Mouse (Mus musculus): ENCODE results near the gene Platr17.
"Not testable (repeated sequence)": the region's sequence is repeated elsewhere in the genome, so short reads cannot be mapped to it uniquely, and the experiment has no call there.

The Platr17 gene

GRCm38 (mm10) chr17:33902491-33902890 lies 2.4 kb upstream of the Platr17 start:
- no peak for DNase-seq (ENCODE audit: inconsistent ontology term)

GRCm38 (mm10) chr17:33903911-33904651 lies 854 bp upstream of the Platr17 start:
- DNase-seq (ENCODE audit: inconsistent ontology term), result not testable (repeated sequence)

GRCm38 (mm10) chr17:33908331-33909076 lies 3.6 kb downstream of the Platr17 start:
- no peak for DNase-seq (ENCODE audit: inconsistent ontology term)

DNA sequence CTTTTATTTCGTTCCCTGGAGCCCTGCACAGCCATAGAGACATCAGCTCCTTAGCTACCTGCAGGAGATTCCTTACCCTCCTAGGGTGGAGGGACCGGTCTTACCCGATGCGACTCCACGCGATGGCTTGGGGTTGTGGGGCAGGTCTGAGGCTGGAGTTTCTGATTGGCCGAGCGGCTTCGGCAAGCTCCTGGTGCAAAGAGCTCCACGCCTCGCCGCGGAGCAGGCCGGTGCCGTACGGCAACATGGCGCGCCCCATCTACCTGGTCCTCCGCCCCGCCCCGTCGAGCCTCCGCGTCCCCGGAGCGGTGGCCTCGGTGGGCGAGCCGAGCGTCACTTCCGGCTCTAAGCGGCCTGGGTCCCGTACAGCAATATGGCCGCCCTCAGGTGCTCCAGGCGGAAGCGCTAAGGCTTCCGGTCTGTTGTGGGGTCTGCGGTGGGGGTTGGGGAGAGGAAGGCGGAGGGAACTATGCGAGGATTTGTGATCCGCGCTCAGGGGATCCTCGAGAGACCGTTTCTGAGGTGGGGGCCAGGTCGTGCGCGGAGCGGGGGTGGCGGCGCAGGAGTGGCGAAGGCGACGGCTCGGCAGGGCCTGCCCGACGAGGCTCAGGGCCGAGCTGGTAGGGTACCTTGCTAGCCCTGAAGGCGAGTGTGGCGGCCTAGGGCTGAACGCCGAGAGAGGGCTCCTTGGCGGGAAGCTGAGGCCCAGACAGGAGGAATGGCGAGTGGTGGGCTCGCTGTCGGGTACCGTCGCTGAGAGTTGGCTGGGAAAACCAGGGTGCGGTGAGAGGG lies 4.3 kb downstream of the Platr17 start, which contains the start of gene Daxx:
TSS of gene Daxx (plus strand) at position 338 of the 792 bp plus-strand sequence.
- DNase-seq (ENCODE audit: inconsistent ontology term), result peak; percentile 99

DNA sequence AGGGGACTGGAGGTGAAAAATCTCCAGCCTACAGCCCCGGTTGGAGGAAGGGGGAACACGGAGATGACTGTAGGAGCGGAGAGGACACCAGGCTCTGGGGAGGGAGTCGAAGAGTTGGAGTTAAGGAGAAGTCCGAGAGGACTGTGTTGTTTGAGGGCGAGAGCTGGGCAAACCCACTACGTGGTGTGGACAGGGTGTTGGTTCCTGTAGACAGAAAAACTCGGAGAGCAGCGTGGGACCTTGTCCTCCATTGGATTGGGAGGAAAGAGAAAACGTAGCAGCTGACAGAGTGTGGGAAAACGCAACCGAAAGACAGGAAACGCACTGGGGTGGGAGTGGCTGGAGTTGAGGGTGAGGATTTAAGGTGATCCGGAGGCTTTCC lies 4.9 kb downstream of the Platr17 start:
- peak; percentile 69 for DNase-seq (ENCODE audit: inconsistent ontology term)

GRCm38 (mm10) chr17:33910346-33911051 lies 5.6 kb downstream of the Platr17 start:
- no peak for DNase-seq (ENCODE audit: inconsistent ontology term)

DNA sequence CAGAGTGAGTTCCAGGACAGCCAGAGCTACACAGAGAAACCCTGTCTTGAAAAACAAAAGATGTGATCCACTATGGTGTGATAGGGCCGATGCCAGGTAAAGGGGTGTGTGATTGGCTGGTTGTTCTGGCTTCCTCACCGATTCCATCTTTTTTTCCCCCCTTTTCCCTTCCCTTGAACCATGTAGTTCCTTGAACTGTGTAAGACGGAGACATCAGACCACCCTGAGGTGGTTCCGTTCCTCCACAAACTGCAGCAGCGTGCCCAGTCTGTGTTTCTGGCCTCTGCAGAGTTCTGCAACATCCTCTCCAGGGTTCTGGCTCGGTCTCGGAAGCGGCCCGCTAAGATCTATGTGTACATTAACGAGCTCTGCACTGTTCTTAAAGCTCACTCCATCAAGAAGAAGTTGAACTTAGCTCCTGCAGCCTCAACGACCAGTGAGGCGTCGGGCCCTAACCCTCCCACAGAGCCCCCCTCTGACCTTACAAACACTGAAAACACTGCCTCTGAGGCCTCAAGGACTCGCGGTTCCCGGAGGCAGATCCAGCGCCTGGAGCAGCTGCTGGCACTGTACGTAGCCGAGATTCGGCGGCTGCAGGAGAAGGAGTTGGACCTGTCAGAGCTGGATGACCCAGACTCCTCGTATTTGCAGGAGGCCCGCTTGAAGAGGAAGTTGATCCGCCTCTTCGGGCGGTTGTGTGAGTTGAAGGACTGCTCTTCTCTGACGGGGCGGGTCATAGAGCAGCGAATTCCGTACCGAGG lies 6.3 kb downstream of the Platr17 start:
- no peak for DNase-seq (ENCODE audit: inconsistent ontology term)

- no peak for DNase-seq (ENCODE audit: inconsistent ontology term)
Measured at GRCm38 (mm10) chr17:33911813-33912414, 7.0 kb downstream of the Platr17 start.

DNA sequence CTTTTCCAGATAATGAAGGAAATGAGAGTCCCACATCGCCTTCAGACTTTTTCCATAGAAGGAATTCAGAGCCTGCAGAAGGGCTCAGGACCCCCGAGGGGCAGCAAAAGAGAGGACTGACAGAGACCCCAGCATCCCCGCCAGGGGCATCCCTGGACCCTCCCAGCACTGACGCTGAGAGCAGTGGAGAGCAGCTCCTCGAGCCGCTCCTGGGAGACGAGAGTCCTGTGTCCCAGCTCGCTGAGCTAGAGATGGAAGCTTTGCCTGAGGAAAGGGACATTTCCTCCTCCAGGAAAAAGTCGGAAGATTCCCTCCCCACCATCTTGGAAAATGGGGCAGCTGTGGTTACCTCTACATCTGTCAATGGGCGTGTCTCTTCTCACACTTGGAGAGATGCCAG lies 8.3 kb downstream of the Platr17 start:
- no peak for DNase-seq (ENCODE audit: inconsistent ontology term)

- DNase-seq (ENCODE audit: inconsistent ontology term), result no peak
Measured at GRCm38 (mm10) chr17:33913905-33914304, 9.0 kb downstream of the Platr17 start.

DNA sequence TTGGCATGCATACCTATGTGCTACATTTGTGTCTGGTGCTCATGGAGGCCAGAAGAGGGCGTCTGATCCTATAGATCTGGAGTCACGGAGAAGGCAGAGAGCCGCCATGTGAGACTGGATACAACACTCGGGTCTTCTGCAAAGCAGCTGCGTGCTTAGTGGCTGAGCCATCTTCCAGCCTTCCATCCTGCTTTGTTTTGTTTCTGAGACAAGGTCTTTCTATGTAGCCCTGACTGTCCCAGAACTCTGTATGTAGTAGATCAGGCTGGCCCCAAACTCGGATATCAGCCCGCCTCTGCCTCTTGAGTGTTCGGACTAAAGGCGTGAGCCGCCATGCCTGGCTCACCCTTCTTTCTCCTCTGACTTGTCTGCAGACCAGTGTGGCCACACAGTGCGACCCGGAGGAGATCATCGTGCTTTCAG lies 10.0 kb downstream of the Platr17 start:
- DNase-seq (ENCODE audit: inconsistent ontology term), result no peak

DNA sequence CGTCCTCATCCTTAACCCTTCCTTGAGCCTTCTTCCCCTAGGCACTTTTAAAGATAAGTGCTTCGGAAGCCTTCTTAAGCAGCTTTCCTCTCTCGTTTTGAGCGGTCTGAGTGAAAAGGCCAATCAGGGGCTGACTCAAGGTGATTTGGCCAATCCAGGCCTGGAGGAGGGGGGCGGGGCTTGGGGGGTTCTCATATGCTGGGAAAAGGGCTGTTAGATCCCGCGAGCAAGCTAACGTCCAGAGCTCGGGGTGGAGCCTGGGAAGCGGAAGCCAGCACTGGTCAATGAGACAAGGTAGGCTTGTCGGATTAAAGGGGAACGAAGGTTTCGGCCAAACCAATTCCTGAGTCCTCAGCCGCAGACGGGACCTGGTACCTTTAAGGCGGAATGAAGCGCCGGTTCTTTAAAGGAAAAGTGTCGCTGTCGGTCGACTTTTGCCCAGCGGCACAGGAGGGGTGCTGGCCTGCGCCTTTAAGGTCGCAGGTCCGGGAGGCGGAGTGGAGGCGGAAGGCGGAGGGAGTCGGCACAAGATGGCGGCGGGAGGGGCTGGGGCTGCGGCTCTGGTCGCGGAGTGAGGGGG lies 10.8 kb downstream of the Platr17 start, which contains the start of the genes Tapbp and Zbtb22:
TSS of gene Tapbp (plus strand) at position 229 of the 580 bp plus-strand sequence.
TSS of gene Zbtb22 (plus strand) at position 234 of the 580 bp plus-strand sequence.
- peak; percentile 100 for DNase-seq (ENCODE audit: inconsistent ontology term)

- no peak for DNase-seq (ENCODE audit: inconsistent ontology term)
Measured at GRCm38 (mm10) chr17:33916294-33916693, 11.4 kb downstream of the Platr17 start.

DNA sequence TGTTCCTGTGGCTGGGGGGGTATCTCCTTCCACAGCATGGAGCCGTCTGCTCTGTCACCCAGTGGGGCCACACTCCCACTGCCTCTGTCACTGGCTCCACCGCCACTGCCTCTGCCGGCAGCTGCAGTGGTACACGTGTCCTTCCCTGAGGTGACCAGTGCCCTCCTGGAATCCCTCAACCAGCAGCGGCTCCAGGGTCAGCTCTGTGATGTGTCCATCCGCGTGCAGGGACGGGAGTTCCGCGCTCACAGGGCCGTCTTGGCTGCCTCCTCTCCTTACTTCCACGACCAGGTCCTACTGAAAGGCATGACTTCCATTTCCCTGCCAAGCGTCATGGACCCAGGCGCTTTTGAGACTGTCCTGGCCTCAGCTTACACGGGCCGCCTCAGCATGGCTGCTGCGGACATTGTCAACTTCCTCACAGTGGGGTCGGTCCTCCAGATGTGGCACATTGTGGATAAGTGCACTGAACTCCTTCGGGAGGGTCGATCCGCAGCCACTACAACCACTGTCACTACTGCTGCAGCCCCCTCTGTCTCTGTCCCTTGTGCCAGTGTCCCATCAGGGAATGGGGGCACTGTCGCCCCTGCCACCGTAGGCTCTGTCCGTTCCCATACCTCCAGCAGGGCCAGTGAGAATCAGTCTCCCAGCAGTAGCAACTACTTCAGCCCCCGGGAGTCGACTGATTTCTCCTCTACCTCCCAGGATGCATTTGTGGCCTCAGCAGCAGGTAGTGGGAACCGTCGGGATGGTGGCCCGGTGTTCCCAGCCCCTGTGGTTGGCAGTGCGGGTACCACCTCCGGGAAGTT lies 12.1 kb downstream of the Platr17 start:
- DNase-seq (ENCODE audit: inconsistent ontology term), result no peak

DNA sequence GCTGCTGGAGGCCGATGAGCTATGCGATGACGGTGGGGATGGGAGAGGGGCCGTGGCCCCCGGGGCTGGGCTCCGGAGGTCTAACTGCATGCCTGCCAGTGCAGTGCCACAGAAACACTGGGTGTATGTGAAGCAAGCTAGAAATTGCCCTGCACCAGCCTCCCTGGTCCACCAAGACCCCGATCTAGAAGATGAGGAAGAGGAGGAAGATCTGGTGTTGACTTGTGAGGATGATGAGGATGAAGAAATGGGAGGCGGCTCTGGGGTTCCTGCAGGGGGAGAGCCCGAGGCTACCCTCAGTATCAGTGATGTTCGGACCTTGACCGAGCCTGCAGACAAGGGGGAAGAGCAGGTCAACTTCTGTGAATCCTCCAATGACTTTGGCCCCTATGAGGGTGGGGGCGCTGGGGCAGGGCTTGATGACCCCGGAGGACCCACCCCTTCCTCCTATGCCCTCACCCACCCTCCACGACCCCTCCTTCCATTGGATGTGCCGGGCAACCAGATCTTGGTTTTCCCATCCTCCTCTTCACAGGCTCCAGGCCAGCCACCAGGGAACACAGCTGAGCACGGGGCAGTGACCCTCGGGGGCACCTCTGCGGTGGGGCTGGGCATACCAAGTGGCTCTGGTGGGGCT lies 12.8 kb downstream of the Platr17 start:
- no peak for DNase-seq (ENCODE audit: inconsistent ontology term)

DNA sequence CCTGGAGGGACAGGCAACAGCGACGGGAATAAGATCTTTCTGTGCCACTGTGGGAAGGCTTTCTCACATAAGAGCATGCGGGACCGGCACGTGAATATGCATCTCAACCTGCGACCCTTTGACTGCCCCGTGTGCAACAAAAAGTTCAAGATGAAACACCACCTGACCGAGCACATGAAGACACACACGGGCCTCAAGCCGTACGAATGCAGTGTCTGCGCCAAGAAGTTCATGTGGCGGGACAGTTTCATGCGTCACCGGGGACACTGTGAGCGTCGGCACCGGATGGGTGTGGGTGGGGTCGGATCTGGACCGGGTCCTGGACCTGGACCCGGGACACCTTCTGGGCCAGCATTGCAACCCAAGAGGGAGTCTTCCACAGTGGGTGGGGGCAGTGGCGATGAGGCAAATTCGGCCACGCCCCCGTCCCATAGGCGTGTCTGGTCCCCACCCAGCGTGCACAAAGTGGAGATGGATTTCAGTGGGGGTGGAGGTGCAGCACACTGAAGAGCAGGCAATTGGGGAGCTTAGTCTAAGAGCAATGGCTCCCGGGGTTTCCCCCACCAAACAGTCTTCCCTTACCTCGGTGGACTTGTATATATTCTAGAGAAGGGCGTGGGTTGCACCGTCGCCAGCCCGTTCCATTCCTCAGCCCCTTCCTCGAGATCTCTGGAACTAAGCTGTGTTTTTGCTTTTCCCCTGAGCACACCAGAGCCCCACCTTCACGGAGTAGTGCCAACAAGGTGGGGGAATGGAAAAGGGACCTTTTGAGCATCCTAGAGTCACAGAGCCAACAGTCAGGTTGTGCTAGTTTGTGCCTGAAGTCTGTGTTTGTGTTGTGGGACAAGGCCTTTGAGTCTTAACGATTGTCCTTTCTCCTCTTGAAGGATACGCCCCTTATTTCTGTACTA lies 13.6 kb downstream of the Platr17 start:
- DNase-seq (ENCODE audit: inconsistent ontology term), result no peak
